ENCODE assay signal across 8 mouse cellular contexts in the genomic region with DNA sequence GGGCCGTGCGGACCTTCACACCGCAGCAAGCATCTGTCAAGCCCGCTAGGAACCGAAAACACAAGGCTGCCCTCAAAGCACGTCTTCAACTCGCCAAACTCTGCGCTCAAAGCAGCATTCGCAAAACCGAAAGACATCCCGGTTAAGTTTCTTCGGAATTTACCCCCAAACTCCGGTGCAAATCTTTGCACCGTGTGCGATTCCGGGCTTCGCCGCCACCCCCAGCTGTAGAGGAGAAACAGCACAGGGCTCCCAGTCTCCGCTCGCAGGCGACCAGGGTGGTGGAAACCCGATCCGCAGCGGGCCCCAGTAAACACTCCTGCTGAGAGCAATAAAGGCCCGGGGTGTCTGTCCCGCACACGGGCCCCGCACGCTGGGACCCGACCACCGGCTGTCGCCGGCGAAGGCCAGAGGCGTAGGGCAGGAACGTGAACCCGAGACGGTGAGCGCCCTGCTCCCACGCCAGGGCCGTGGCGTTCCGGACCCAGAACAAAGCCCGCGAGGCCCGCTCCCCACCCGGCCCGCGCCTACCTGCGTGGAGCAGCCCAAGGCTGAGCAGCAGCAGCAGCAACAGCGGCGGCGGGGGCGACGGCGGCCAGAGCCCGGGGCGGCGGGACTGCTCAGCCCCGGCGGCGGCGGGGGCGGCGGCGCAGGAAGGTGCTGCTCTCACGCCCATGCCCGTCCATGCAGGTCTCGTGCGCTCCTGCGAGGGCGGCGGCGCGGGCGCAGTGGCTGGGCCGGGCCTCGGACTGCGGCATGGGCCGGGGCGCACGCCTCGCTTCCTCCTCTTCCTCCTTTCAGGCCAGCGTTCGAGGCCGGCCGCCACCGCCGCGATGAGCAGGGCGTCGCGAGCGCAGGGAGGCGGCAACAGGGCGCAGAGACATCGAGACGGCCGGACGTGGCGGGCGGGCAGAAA. TPM values are rescaled to one million over a fixed set of nuclear protein-coding genes. Genes with fewer than 3 reads are reported as not detected.
DNase-seq lines count a peak whose midpoint lies in the region; ATAC-seq and TF ChIP-seq lines count a peak whose summit lies in the region.

No protein-coding gene starts in this region.

- H3K4me1 ChIP-seq in liver, adult 2 months (ENCODE audit: control insufficient read depth, insufficient read depth, low read length): 0 out of 2 replicates have a peak, but pooled peaks cover 2% of the 10 kb centered on the region
- H3K4me1 ChIP-seq in forebrain, embryonic 14.5 days (ENCODE audit: control insufficient read depth, insufficient read depth, low read length): peaks cover 23% of the 10 kb centered on the region
- H3K4me1 ChIP-seq in hindbrain, embryonic 14.5 days (replicated peaks; ENCODE audit: control insufficient read depth, insufficient read depth, low read length): peaks cover 35% of the 10 kb centered on the region
- H3K4me1 ChIP-seq in limb, embryonic 12.5 days (replicated peaks): peaks cover 52% of the 10 kb centered on the region

- TF ChIP-seq CTCF in liver, adult 2 months (IDR thresholded peaks at IDR 0.05; ENCODE audit: low read depth, low read length): no peak; the same call in 1 of the 2 replicates

- no peaks in the 10 kb centered on the region for H3K36me3 ChIP-seq in liver, adult 2 months (ENCODE audit: control insufficient read depth, insufficient read depth, low read length)
- H3K36me3 ChIP-seq in forebrain, embryonic 14.5 days (ENCODE audit: control insufficient read depth, insufficient read depth, low read length): peaks cover 2% of the 10 kb centered on the region
- H3K36me3 ChIP-seq in hindbrain, embryonic 14.5 days (replicated peaks; ENCODE audit: control insufficient read depth, insufficient read depth): peaks cover 3% of the 10 kb centered on the region; the same call in 1 of the 2 replicates
- H3K36me3 ChIP-seq in limb, embryonic 12.5 days: peaks cover 3% of the 10 kb centered on the region; the same call in 1 of the 2 replicates
- H3K36me3 ChIP-seq in myocyte (ENCODE audit: control insufficient read depth, insufficient read depth): no peaks in the 10 kb centered on the region

- 1% methylated on average over 99 of the region's 102 CpGs for WGBS in liver, adult 2 months
- under 1% methylated on average over 86 of the region's 102 CpGs for WGBS in forebrain, embryonic 14.5 days
- WGBS in hindbrain, embryonic 14.5 days: under 1% methylated on average over 84 of the region's 102 CpGs
- under 1% methylated on average over 94 of the region's 102 CpGs for WGBS in limb, embryonic 12.5 days

- peaks cover 16% of the 10 kb centered on the region; the same call in 1 of the 2 replicates for H3K79me2 ChIP-seq in liver, adult 2 months (ENCODE audit: control insufficient read depth, insufficient read depth, low read length)
- peaks cover 53% of the 10 kb centered on the region for H3K79me2 ChIP-seq in myocyte (ENCODE audit: control insufficient read depth, insufficient read depth)

- peaks cover 10% of the 10 kb centered on the region for H3K27me3 ChIP-seq in liver, adult 2 months (ENCODE audit: control insufficient read depth, insufficient read depth, low read length)
- no peaks in the 10 kb centered on the region for H3K27me3 ChIP-seq in forebrain, embryonic 14.5 days (replicated peaks; ENCODE audit: control insufficient read depth, insufficient read depth, low read length)
- H3K27me3 ChIP-seq in hindbrain, embryonic 14.5 days (ENCODE audit: control insufficient read depth, insufficient read depth, low read length): no peaks in the 10 kb centered on the region
- H3K27me3 ChIP-seq in limb, embryonic 12.5 days: peaks cover 18% of the 10 kb centered on the region
- no peaks in the 10 kb centered on the region for H3K27me3 ChIP-seq in myocyte (ENCODE audit: control insufficient read depth, insufficient read depth, insufficient read length)

- ATAC-seq in forebrain, embryonic 14.5 days: peak; percentile 52
- ATAC-seq in hindbrain, embryonic 14.5 days (ENCODE audit: low FRiP score): peak; percentile 47
- peak; percentile 16 for ATAC-seq in limb, embryonic 12.5 days (ENCODE audit: insufficient number of reproducible peaks, insufficient read depth, low FRiP score, low TSS enrichment, low read depth)

- H3K4me2 ChIP-seq in forebrain, embryonic 14.5 days (ENCODE audit: low read length): peak overlapping the region; percentile 82
- H3K4me2 ChIP-seq in hindbrain, embryonic 14.5 days (replicated peaks): peak overlapping the region; percentile 77
- H3K4me2 ChIP-seq in limb, embryonic 12.5 days: peak overlapping the region; percentile 81
- peak overlapping the region; percentile 95 for H3K4me2 ChIP-seq in myocyte (ENCODE audit: low read depth)

- H3K9me3 ChIP-seq in forebrain, embryonic 14.5 days (replicated peaks; ENCODE audit: control insufficient read depth, low read length): no peaks in the 10 kb centered on the region
- no peaks in the 10 kb centered on the region for H3K9me3 ChIP-seq in hindbrain, embryonic 14.5 days (ENCODE audit: control insufficient read depth, low read length)
- H3K9me3 ChIP-seq in limb, embryonic 12.5 days: no peaks in the 10 kb centered on the region

- DNase-seq in liver, adult 2 months (ENCODE audit: extremely low read depth, low read depth, low spot score): no peak
- no peak for DNase-seq in liver
- DNase-seq in adrenal gland, postnatal 25 days: peak; percentile 62
- DNase-seq in forebrain, embryonic 14.5 days (ENCODE audit: low spot score): peak; percentile 55
- DNase-seq in hindbrain, embryonic 14.5 days (ENCODE audit: low spot score): peak; percentile 49
- DNase-seq in testis, postnatal 14 days (ENCODE audit: low spot score): peak; percentile 77

- peak overlapping the region; percentile 87 for H3ac ChIP-seq in myocyte (ENCODE audit: control insufficient read depth, insufficient read length)

- peak overlapping the region; percentile 86 for H3K4me3 ChIP-seq in liver, adult 2 months (ENCODE audit: insufficient read depth, low read depth, low read length)
- H3K4me3 ChIP-seq in forebrain, embryonic 14.5 days (ENCODE audit: low read depth, low read length): peak overlapping the region; percentile 97
- H3K4me3 ChIP-seq in hindbrain, embryonic 14.5 days (replicated peaks; ENCODE audit: low read length): peak overlapping the region; percentile 91
- H3K4me3 ChIP-seq in limb, embryonic 12.5 days (replicated peaks): peak overlapping the region; percentile 93
- peak overlapping the region; percentile 77 for H3K4me3 ChIP-seq in myocyte

- no peak for TF ChIP-seq POLR2A in liver, adult 2 months (IDR thresholded peaks at IDR 0.05; ENCODE audit: extremely low read depth, insufficient read depth, low read length)
- no peak for TF ChIP-seq POLR2A in myocyte (IDR thresholded peaks at IDR 0.05; ENCODE audit: insufficient read length, low read depth)

- H3K27ac ChIP-seq in liver, adult 2 months (replicated peaks; ENCODE audit: insufficient read depth, low read depth, low read length): peak overlapping the region; percentile 41; the same call in 1 of the 2 replicates
- peak overlapping the region; percentile 94 for H3K27ac ChIP-seq in forebrain, embryonic 14.5 days (ENCODE audit: low read depth, low read length)
- peak overlapping the region; percentile 98 for H3K27ac ChIP-seq in hindbrain, embryonic 14.5 days
- H3K27ac ChIP-seq in limb, embryonic 12.5 days: peak overlapping the region; percentile 97

- peak overlapping the region; percentile 83 for H3K9ac ChIP-seq in liver, adult 2 months (ENCODE audit: low read depth, low read length)
- H3K9ac ChIP-seq in forebrain, embryonic 14.5 days (ENCODE audit: low read length): peak overlapping the region; percentile 98
- peak overlapping the region; percentile 98 for H3K9ac ChIP-seq in hindbrain, embryonic 14.5 days
- H3K9ac ChIP-seq in limb, embryonic 12.5 days (replicated peaks): peak overlapping the region; percentile 97

TF ChIP-seq in myocyte, 11 proteins besides CTCF, POLR2A, EP300 and RAD21:
- no peak for TF ChIP-seq MAX (IDR thresholded peaks at IDR 0.05; ENCODE audit: low read depth)
- peak in 1 of 3 experiments; percentile 19 for TF ChIP-seq MYOG (IDR thresholded peaks at IDR 0.05; ENCODE audit: control insufficient read depth in 1 of 3, insufficient read depth in 1 of 3, insufficient read length in 2 of 3, low read depth in 2 of 3)
- peak in 1 of 3 experiments; percentile 21 for TF ChIP-seq MYOD1 (IDR thresholded peaks at IDR 0.05; ENCODE audit: control insufficient read depth in 1 of 3, insufficient read length in 2 of 3, low read depth in 2 of 3)
TF ChIP-seq in myocyte: peak in this region for 2.

RNA-seq across cellular contexts. Expression of gene Rgmb, which starts 5.1 kb away (rescaled TPM):
- total RNA-seq in liver, adult 2 months (2014; rRNA removed): 1.6 and 1.7 TPM in 2 replicates
- 1.7 and 2.6 TPM in 2 replicates for polyA plus RNA-seq in liver, adult 2 months (2012; rRNA removed)
- 12.5 and 18.1 TPM in 2 replicates for total RNA-seq in adrenal gland, postnatal 25 days (2021)
- 46.5 and 51.1 TPM in 2 replicates for polyA plus RNA-seq in forebrain, embryonic 14.5 days (2014; fragmentation: Nextera tagmentation; extraction: Ambion mirVana)
- 95.0 and 100.0 TPM in 2 replicates for polyA plus RNA-seq in hindbrain, embryonic 14.5 days (2014; fragmentation: Nextera tagmentation; extraction: Ambion mirVana)
- polyA plus RNA-seq in limb, embryonic 12.5 days (2016; fragmentation: Nextera tagmentation; extraction: Ambion mirVana): 19.0 and 26.5 TPM in 2 replicates
- polyA plus RNA-seq in myocyte (2012; fragmentation: generic; extraction: Trizol): 13.8 TPM

Comparison
In these comparisons a context has a peak if more than half of its experiments do, and no peak if none do; other contexts are left out.
1. DNase-seq: peak in adrenal gland, postnatal 25 days (single experiment), forebrain, embryonic 14.5 days (single experiment), hindbrain, embryonic 14.5 days (single experiment) and testis, postnatal 14 days (single experiment); none in liver, adult 2 months (single experiment) and liver (single experiment).
2. H3K27ac ChIP-seq: peak in every context shown above with its lines; median percentile 98 in hindbrain, embryonic 14.5 days; 97 in limb, embryonic 12.5 days; 94 in forebrain, embryonic 14.5 days; 41 in liver, adult 2 months.
3. Peak in every context shown above with its lines, with median percentiles within 50 percentile points of each other: H3K4me3 ChIP-seq, H3K9ac ChIP-seq, ATAC-seq and H3K4me2 ChIP-seq.